In genomic region chr16:57853751-57854150, GRCm38 (mm10) we compare ENCODE assay signal across 18 mouse cellular contexts.
"Had no signal": no experiment of that assay in that cellular context is flagged by ENCODE, and none has a peak within 500 bp of the region (broad histone marks: within the 10 kb centered on the region; RNA-seq: fewer than 3 reads in every experiment).

No protein-coding gene starts in this region.

- H3K27me3 ChIP-seq: liver, embryonic 13.5 days; megakaryocyte, embryonic 14.5 days; midbrain, embryonic 13.5 days; neural tube, embryonic 13.5 days; stomach, embryonic 15.5 days had no signal

- ATAC-seq: midbrain, embryonic 13.5 days; midbrain, embryonic 16.5 days had no signal

- H3K4me2 ChIP-seq: liver, embryonic 13.5 days; midbrain, embryonic 13.5 days; neural tube, embryonic 13.5 days; stomach, embryonic 15.5 days had no signal

- H3K36me3 ChIP-seq: liver, embryonic 13.5 days; midbrain, embryonic 10.5 days; midbrain, embryonic 13.5 days; neural tube, embryonic 13.5 days; stomach, embryonic 15.5 days had no signal

- H3K4me3 ChIP-seq: left cerebral cortex, adult 2 months; liver, embryonic 13.5 days; megakaryocyte, embryonic 14.5 days; midbrain, embryonic 10.5 days; midbrain, embryonic 13.5 days; myocyte; neural tube, embryonic 13.5 days; stomach, embryonic 15.5 days had no signal

- DNase-seq: kidney, adult 9 months; kidney, postnatal 25 days; layer of hippocampus, postnatal 36 days; liver, embryonic 13.5 days; lung, adult 2 months; lung, postnatal 36 days; retina, postnatal 1 day; right cerebral cortex, postnatal 25 days; spleen, adult 18-20 months; thymus, postnatal 25 days had no signal

- H3K4me1 ChIP-seq: stomach, embryonic 15.5 days had no signal

- H3K27ac ChIP-seq: left cerebral cortex, adult 2 months; liver, embryonic 13.5 days; midbrain, embryonic 10.5 days; midbrain, embryonic 13.5 days; neural tube, embryonic 13.5 days; stomach, embryonic 15.5 days had no signal

- H3K9ac ChIP-seq: liver, embryonic 13.5 days; midbrain, embryonic 13.5 days; neural tube, embryonic 13.5 days; stomach, embryonic 15.5 days had no signal

- H3K9me3 ChIP-seq: liver, embryonic 13.5 days; megakaryocyte, embryonic 14.5 days; midbrain, embryonic 10.5 days; midbrain, embryonic 13.5 days; neural tube, embryonic 13.5 days; stomach, embryonic 15.5 days had no signal
